Mouse (Mus musculus): ENCODE measurements around the gene Dnhd1. TPM values are rescaled to one million over a fixed set of nuclear protein-coding genes. Genes with fewer than 3 reads are reported as not detected.

The Dnhd1 gene
- polyA plus RNA-seq, 1 experiment from 2014 or later, result 1.1 TPM

GRCm38 (mm10) chr7:105769959-105770358, 119.3 kb downstream of the Dnhd1 start:
- WGBS (ENCODE audit: insufficient replicate concordance), result 85% methylated on average over 3 of the region's 3 CpGs
- no peak overlapping the region for H3K27ac ChIP-seq (ENCODE audit: low read depth, low read length)
- peaks cover 6% of the 10 kb centered on the region for H3K4me1 ChIP-seq (ENCODE audit: control insufficient read depth, insufficient read depth, low read length)

More at GRCm38 (mm10) chr7:105769959-105770358, 119.3 kb downstream of the Dnhd1 start:
- no peaks in the 10 kb centered on the region for H3K9me3 ChIP-seq (replicated peaks; ENCODE audit: control insufficient read depth, low read length)
- no peak overlapping the region for H3K9ac ChIP-seq (ENCODE audit: low read depth, low read length)
- H3K27me3 ChIP-seq (ENCODE audit: control insufficient read depth, insufficient read depth, low read length), result no peaks in the 10 kb centered on the region
- no peak for ATAC-seq (replicated peaks; ENCODE audit: insufficient number of reproducible peaks, low FRiP score, low TSS enrichment)
- no peak overlapping the region for H3K4me3 ChIP-seq (ENCODE audit: low read depth, low read length)
- H3K36me3 ChIP-seq (ENCODE audit: control insufficient read depth, insufficient read depth, low read length), result peaks cover 17% of the 10 kb centered on the region
- H3K4me2 ChIP-seq, result no peak overlapping the region

Other genes starting within 250 kb of the Dnhd1 start
- not detected in 2 replicates for gene Cnga4, start 246.3 kb upstream of the Dnhd1 start, polyA plus RNA-seq (2014; fragmentation: Nextera tagmentation; extraction: Ambion mirVana)
- 0.16 TPM in 1 of 2 replicates, not detected in the other for gene Cckbr, start 225.1 kb upstream of the Dnhd1 start, polyA plus RNA-seq (2014; fragmentation: Nextera tagmentation; extraction: Ambion mirVana)
- 71.2 and 74.7 TPM in 2 replicates for gene Cavin3, start 168.5 kb upstream of the Dnhd1 start, polyA plus RNA-seq (2014; fragmentation: Nextera tagmentation; extraction: Ambion mirVana)
- gene Smpd1, start 96.5 kb upstream of the Dnhd1 start, polyA plus RNA-seq (2014; fragmentation: Nextera tagmentation; extraction: Ambion mirVana), result 53.8 and 62.2 TPM in 2 replicates
- 43.5 and 49.7 TPM in 2 replicates for gene Apbb1, start 69.2 kb upstream of the Dnhd1 start, polyA plus RNA-seq (2014; fragmentation: Nextera tagmentation; extraction: Ambion mirVana)
- gene Hpx, start 50.7 kb upstream of the Dnhd1 start, polyA plus RNA-seq (2014; fragmentation: Nextera tagmentation; extraction: Ambion mirVana), result 0.76 and 1.4 TPM in 2 replicates
- 20.2 and 23.7 TPM in 2 replicates for gene Trim3, start 17.3 kb upstream of the Dnhd1 start, polyA plus RNA-seq (2014; fragmentation: Nextera tagmentation; extraction: Ambion mirVana)
- 151 and 160 TPM in 2 replicates for gene Timm10b, start 10.8 kb upstream of the Dnhd1 start, polyA plus RNA-seq (2014; fragmentation: Nextera tagmentation; extraction: Ambion mirVana)
- 48.5 and 57.3 TPM in 2 replicates for gene Arfip2, start 10.4 kb upstream of the Dnhd1 start, polyA plus RNA-seq (2014; fragmentation: Nextera tagmentation; extraction: Ambion mirVana)
- gene Gm45799, start 10.3 kb upstream of the Dnhd1 start, polyA plus RNA-seq (2014; fragmentation: Nextera tagmentation; extraction: Ambion mirVana), result 30.2 and 39.0 TPM in 2 replicates
- 411 and 451 TPM in 2 replicates for gene Ilk, start 85.8 kb downstream of the Dnhd1 start, polyA plus RNA-seq (2014; fragmentation: Nextera tagmentation; extraction: Ambion mirVana)
- gene Rrp8, start 86.6 kb downstream of the Dnhd1 start, polyA plus RNA-seq (2014; fragmentation: Nextera tagmentation; extraction: Ambion mirVana), result 29.2 and 32.0 TPM in 2 replicates
- 152 and 161 TPM in 2 replicates for gene Taf10, start 93.5 kb downstream of the Dnhd1 start, polyA plus RNA-seq (2014; fragmentation: Nextera tagmentation; extraction: Ambion mirVana)
- gene Tpp1, start 101.4 kb downstream of the Dnhd1 start, polyA plus RNA-seq (2014; fragmentation: Nextera tagmentation; extraction: Ambion mirVana), result 85.8 and 95.7 TPM in 2 replicates
- 7.6 TPM in 2 replicates for gene Dchs1, start 136.8 kb downstream of the Dnhd1 start, polyA plus RNA-seq (2014; fragmentation: Nextera tagmentation; extraction: Ambion mirVana)
- 266 and 273 TPM in 2 replicates for gene Mrpl17, start 160.3 kb downstream of the Dnhd1 start, polyA plus RNA-seq (2014; fragmentation: Nextera tagmentation; extraction: Ambion mirVana)